In genomic region chr4:101422996-101423395, GRCm38 (mm10) we compare ENCODE assay signal across 20 mouse cellular contexts. TPM values are rescaled to one million over a fixed set of nuclear protein-coding genes. Genes with fewer than 3 reads are reported as not detected.
A peak's percentile ranks its signal among the peaks of the same experiment; 100 is the strongest.
DNase-seq lines count a peak whose midpoint lies in the region; ATAC-seq and TF ChIP-seq lines count a peak whose summit lies in the region.
"Had no signal": no experiment of that assay in that cellular context is flagged by ENCODE, and none has a peak within 500 bp of the region (broad histone marks: within the 10 kb centered on the region; RNA-seq: fewer than 3 reads in every experiment).

No protein-coding gene starts in this region.

- no peaks in the 10 kb centered on the region for H3K9me3 ChIP-seq in forebrain, embryonic 14.5 days (replicated peaks; ENCODE audit: control insufficient read depth, low read length)
- H3K9me3 ChIP-seq in forebrain, embryonic 11.5 days (ENCODE audit: control insufficient read depth, low read length) = no peaks in the 10 kb centered on the region
- H3K9me3 ChIP-seq: heart, embryonic 13.5 days; liver, embryonic 15.5 days; neural tube, embryonic 15.5 days; stomach, embryonic 15.5 days had no signal

- no peak overlapping the region for H3K4me3 ChIP-seq in forebrain, embryonic 14.5 days (ENCODE audit: low read depth, low read length)
- H3K4me3 ChIP-seq in forebrain, embryonic 11.5 days (ENCODE audit: low read depth, low read length) = no peak overlapping the region
- no peak overlapping the region for H3K4me3 ChIP-seq in kidney, adult 2 months (ENCODE audit: insufficient read depth, low read depth, low read length)
- H3K4me3 ChIP-seq: gastrocnemius, adult 2 months; heart, embryonic 13.5 days; liver, embryonic 15.5 days; neural tube, embryonic 15.5 days; stomach, embryonic 15.5 days had no signal

- H3K4me2 ChIP-seq in forebrain, embryonic 14.5 days (ENCODE audit: low read length) = no peak overlapping the region
- no peak overlapping the region for H3K4me2 ChIP-seq in forebrain, embryonic 11.5 days (ENCODE audit: low read depth, low read length, severe bottlenecking)
- H3K4me2 ChIP-seq: heart, embryonic 13.5 days; liver, embryonic 15.5 days; neural tube, embryonic 15.5 days; stomach, embryonic 15.5 days had no signal

- no peaks in the 10 kb centered on the region for H3K27me3 ChIP-seq in forebrain, embryonic 14.5 days (replicated peaks; ENCODE audit: control insufficient read depth, insufficient read depth, low read length)
- H3K27me3 ChIP-seq in forebrain, embryonic 11.5 days (ENCODE audit: control insufficient read depth, insufficient read depth, low read length) = no peaks in the 10 kb centered on the region
- H3K27me3 ChIP-seq in kidney, adult 2 months (replicated peaks; ENCODE audit: control insufficient read depth, insufficient read depth, low read length) = no peaks in the 10 kb centered on the region
- H3K27me3 ChIP-seq: heart, embryonic 13.5 days; stomach, embryonic 15.5 days had no signal

- H3K9ac ChIP-seq in forebrain, embryonic 14.5 days (ENCODE audit: low read length) = no peak overlapping the region
- no peak overlapping the region for H3K9ac ChIP-seq in forebrain, embryonic 11.5 days (ENCODE audit: low read length)
- H3K9ac ChIP-seq: heart, embryonic 13.5 days; liver, embryonic 15.5 days; neural tube, embryonic 15.5 days; stomach, embryonic 15.5 days had no signal

- H3K36me3 ChIP-seq in forebrain, embryonic 14.5 days (ENCODE audit: control insufficient read depth, insufficient read depth, low read length) = no peaks in the 10 kb centered on the region
- H3K36me3 ChIP-seq in forebrain, embryonic 11.5 days (ENCODE audit: control insufficient read depth, insufficient read depth, low read length) = no peaks in the 10 kb centered on the region
- H3K36me3 ChIP-seq in kidney, adult 2 months (ENCODE audit: control insufficient read depth, insufficient read depth, low read length) = no peaks in the 10 kb centered on the region
- H3K36me3 ChIP-seq: G1E; heart, embryonic 13.5 days; liver, embryonic 15.5 days; neural tube, embryonic 15.5 days; stomach, embryonic 15.5 days had no signal

- no peaks in the 10 kb centered on the region for H3K4me1 ChIP-seq in forebrain, embryonic 14.5 days (ENCODE audit: control insufficient read depth, insufficient read depth, low read length)
- H3K4me1 ChIP-seq in forebrain, embryonic 11.5 days (replicated peaks; ENCODE audit: control insufficient read depth, insufficient read depth, low read length) = 0 out of 2 replicates have a peak, but pooled peaks cover 1% of the 10 kb centered on the region
- peaks cover 23% of the 10 kb centered on the region; the same call in 1 of the 2 replicates for H3K4me1 ChIP-seq in kidney, adult 2 months (ENCODE audit: control insufficient read depth, insufficient read depth, low read length)
- H3K4me1 ChIP-seq: stomach, embryonic 15.5 days had no signal

- WGBS in forebrain, embryonic 14.5 days = 76% methylated on average over 7 of the region's 10 CpGs
- WGBS in forebrain, embryonic 11.5 days = 96% methylated on average over 9 of the region's 10 CpGs
- WGBS in kidney, adult 2 months = 79% methylated on average over 10 of the region's 10 CpGs

- TF ChIP-seq CTCF in kidney, adult 2 months (conservative IDR thresholded peaks at IDR 0.05; ENCODE audit: insufficient read depth, insufficient read length, low read depth, low read length) = no peak

- peak; percentile 32 for DNase-seq in forebrain, embryonic 14.5 days (ENCODE audit: low spot score)
- DNase-seq in forebrain, embryonic 11.5 days (ENCODE audit: low spot score) = no peak
- DNase-seq in kidney, adult 2 months = no peak
- no peak for DNase-seq in kidney, postnatal 10 days
- peak; percentile 80 for DNase-seq in cerebellum, adult 11 months
- DNase-seq in cerebellum, postnatal 10 days = peak; percentile 85 to 91
- no peak for DNase-seq in spleen, adult 18-20 months
- DNase-seq: adrenal gland, postnatal 14 days; gastrocnemius, adult 2 months; kidney, adult 9 months; midbrain, embryonic 14.5 days; right cerebral cortex, postnatal 14 days; thymus, adult 18-20 months had no signal

- no peak overlapping the region for H3K27ac ChIP-seq in forebrain, embryonic 14.5 days (ENCODE audit: low read depth, low read length)
- no peak overlapping the region for H3K27ac ChIP-seq in forebrain, embryonic 11.5 days (ENCODE audit: low read depth, low read length)
- peak overlapping the region; percentile 56 for H3K27ac ChIP-seq in kidney, adult 2 months (ENCODE audit: insufficient read depth, low read depth, low read length)
- H3K27ac ChIP-seq: gastrocnemius, adult 2 months; heart, embryonic 13.5 days; liver, embryonic 15.5 days; neural tube, embryonic 15.5 days; stomach, embryonic 15.5 days had no signal

- no peak for TF ChIP-seq POLR2A in kidney, adult 2 months (IDR thresholded peaks at IDR 0.05; ENCODE audit: low read depth, low read length)

- ATAC-seq in forebrain, embryonic 14.5 days = no peak
- ATAC-seq in forebrain, embryonic 11.5 days (replicated peaks; ENCODE audit: low FRiP score) = no peak
- no peak for ATAC-seq in megakaryocyte, adult 5-6 weeks (ENCODE audit: poor library complexity, severe bottlenecking)
- ATAC-seq: activated CD4-positive, CD25-positive, alpha-beta regulatory T cell, adult 4 months had no signal

RNA-seq across cellular contexts. Expression of gene Ak4, which starts 3.9 kb away (rescaled TPM):
- polyA plus RNA-seq in forebrain, embryonic 14.5 days (2014; fragmentation: Nextera tagmentation; extraction: Ambion mirVana) = 2.9 and 4.6 TPM in 2 replicates
- polyA plus RNA-seq in forebrain, embryonic 11.5 days (2014; fragmentation: Nextera tagmentation; extraction: Ambion mirVana) = 11.9 and 12.8 TPM in 2 replicates
- 135 and 164 TPM in 2 replicates for polyA plus RNA-seq in kidney, adult 2 months (2012; rRNA removed)
- 0.18 TPM in 1 of 2 replicates, not detected in the other for total RNA-seq in megakaryocyte, adult 5-6 weeks (2015)
- total RNA-seq in megakaryocyte, adult 5-6 weeks (2017) = 0.11 TPM in 1 of 2 replicates, not detected in the other
- total RNA-seq: G1E had no signal
- polyA plus RNA-seq: G1E had no signal

Comparison
In these comparisons a context has a peak if more than half of its experiments do, and no peak if none do; other contexts are left out.
1. DNase-seq: peak in forebrain, embryonic 14.5 days (single experiment), cerebellum, adult 11 months (single experiment) and cerebellum, postnatal 10 days (2 of 2); none in forebrain, embryonic 11.5 days (single experiment), kidney, adult 2 months (single experiment), kidney, postnatal 10 days (single experiment) and spleen, adult 18-20 months (0 of 2).